Mouse (Mus musculus) brain, embryonic 14.5 days (tissue): Measurements from ENCODE around the gene Alkbh1.

Experiments used
- CTCF ChIP-seq: fragments of 200-500 bp; IDR thresholded peaks from 2 replicates; pipeline ENCODE4 v1.5.1; 2012; ENCODE audit warnings: inconsistent platforms, mild to moderate bottlenecking, moderate library complexity, borderline replicate concordance; ENCODE audit not compliant: insufficient read depth, insufficient read length; ENCODE audit errors: extremely low read depth
- POLR2A ChIP-seq: fragments of 200-500 bp; IDR thresholded peaks from 2 replicates; pipeline ENCODE4 v1.6.1; 2012; ENCODE audit warnings: mild to moderate bottlenecking, inconsistent platforms, borderline replicate concordance; ENCODE audit not compliant: poor library complexity, insufficient read depth, insufficient read length, severe bottlenecking; ENCODE audit errors: extremely low read depth

DNA sequence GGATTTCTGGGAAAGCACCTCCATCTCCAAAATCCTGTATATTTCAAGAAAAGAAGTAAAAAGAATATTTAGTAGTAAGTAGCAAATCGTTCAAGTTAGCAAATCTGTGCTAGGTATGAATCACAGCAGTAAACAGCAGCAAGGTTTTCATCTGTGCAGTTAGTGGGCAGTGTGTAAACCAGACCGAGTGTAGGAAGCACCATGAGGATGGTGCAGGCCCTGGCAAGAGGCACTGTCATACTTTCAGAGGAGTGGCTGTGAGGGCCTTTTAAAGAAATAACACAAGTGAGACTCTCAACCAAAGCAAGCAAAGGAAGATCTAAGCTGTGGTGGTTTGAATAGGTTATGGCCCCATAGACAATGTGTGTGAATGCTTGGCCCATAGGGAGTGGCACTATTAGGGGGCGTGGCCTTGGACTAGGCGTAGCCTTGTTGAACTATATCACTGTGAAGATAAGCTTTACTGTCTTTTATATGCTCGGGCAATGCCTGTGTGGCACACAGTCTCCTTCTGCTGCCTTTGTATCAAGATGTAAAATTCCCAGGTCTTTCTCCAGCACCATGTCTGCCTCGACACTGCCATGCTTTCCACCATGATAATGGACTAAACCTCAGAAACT, 21.0 kb upstream of the Alkbh1 start:
- TF ChIP-seq CTCF: no peak
- no peak for TF ChIP-seq POLR2A
